Mouse (Mus musculus) cortical plate, adult 2 months (tissue): ENCODE results near the gene Plppr4.

Source experiments
- CTCF ChIP-seq: fragments of 200-500 bp; IDR thresholded peaks from 2 replicates; pipeline ENCODE4 v1.5.1; 2011; ENCODE audit warnings: mild to moderate bottlenecking, control low read depth, low read length; ENCODE audit not compliant: insufficient read depth; ENCODE audit errors: extremely low read depth
- POLR2A ChIP-seq: fragments of 200-500 bp; IDR thresholded peaks from 2 replicates; pipeline ENCODE4 v1.6.1; 2011; ENCODE audit warnings: mild to moderate bottlenecking, low read length, control low read depth; ENCODE audit not compliant: insufficient read depth; ENCODE audit errors: extremely low read depth

GRCm38 (mm10) chr3:117304037-117304436 is 56.6 kb downstream of the Plppr4 start:
- no peak for TF ChIP-seq CTCF
- TF ChIP-seq POLR2A: no peak
